Mouse (Mus musculus) subcutaneous adipose tissue, adult 2 months (tissue): ENCODE results near the gene Mansc4. TPM values are rescaled to one million over a fixed set of nuclear protein-coding genes. Genes with fewer than 3 reads are reported as not detected.

Source experiments
- polyA plus RNA-seq: library from polyadenylated mRNA; depleted of rRNA; stranded (reverse); fragments of >200 nt; gene quantifications from 2 replicates; pipeline ENCODE4 v1.2.3, GENCODE M21; 2012; ENCODE audit warnings: low replicate concordance; rRNA removed

Gene Mansc4
- polyA plus RNA-seq, result 1.4 TPM in 1 of 2 replicates, not detected in the other

DNA sequence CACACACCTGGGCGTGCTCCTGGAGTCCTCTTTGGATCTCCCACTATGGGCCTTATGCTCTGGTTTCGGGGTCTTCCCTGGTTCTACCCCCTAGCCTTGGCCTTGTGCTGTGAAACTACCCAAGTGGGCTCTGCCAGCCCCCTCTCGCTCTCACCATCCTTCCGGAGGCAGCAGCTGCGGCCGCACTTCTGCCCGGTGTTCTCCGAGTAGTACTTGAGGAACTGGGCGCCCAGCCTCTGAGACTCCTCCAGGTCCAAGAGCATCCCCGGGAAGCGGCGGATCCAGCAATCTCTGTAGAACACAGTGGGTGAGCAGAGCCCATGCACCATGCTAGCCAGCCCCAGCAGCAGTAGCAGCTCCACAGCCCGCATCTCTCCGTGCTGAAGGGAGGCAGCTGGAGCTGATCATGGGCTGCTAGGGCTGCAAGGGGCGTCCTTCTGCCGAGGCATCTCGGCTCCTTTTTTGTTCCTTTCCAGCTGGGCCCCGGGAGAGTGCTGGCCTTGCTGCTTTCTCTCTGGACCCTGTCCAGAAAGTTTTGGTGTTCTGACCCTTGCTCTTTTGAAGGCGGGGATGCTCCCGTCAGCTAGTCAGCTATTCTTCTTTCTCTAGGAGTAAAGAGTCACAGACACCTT lies at the start of gene Mansc4:
TSS of gene Mansc4 (minus strand) at position 439 of the 632 bp plus-strand sequence.

DNA sequence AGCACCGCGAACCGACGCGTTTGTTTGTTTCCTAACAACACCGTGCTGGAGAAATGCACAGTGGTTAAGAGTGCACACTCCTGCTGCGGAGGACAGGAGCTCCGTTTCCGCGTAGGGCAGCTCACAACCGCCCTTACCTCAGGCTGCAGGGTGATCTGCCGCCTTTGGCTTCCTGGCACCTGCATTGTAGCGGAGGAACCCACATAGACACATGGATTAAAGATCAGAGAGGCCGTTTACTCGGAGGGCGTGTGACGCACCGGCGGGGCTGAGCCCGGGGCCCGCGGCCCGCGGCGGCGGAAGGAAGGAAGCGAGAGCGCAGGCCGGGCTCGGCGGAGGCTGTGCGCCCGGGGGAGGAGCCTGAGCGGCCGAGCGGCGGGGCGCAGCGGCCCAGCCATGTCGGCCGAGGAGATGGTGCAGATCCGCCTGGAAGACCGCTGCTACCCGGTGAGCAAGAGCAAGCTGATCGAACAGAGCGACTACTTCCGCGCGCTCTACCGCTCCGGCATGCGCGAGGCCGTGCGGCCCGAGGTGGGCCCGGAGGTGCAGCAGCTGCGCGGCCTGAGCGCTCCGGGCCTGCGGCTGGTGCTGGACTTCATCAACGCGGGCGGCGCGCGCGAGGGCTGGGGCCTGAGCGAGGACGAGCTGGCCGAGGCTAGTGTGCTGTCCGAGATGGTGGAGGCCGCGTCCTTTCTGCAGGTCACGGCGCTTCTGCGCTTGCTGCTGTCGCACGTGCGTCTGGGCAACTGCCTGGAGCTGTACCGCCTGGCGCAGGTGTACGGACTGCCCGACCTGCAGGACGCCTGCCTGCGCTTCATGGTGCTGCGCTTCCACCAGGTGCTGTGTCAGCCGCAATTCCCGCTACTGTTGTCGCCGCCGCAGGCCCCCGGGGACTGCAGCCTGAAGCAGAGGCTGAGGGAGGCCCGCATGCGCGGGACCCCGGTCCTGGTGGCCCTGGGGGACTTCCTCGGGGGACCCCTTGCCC lies 4.6 kb upstream of the Mansc4 start, which contains the start of gene Klhl42:
TSS of gene Klhl42 (plus strand) at position 244 of the 985 bp plus-strand sequence.

DNA sequence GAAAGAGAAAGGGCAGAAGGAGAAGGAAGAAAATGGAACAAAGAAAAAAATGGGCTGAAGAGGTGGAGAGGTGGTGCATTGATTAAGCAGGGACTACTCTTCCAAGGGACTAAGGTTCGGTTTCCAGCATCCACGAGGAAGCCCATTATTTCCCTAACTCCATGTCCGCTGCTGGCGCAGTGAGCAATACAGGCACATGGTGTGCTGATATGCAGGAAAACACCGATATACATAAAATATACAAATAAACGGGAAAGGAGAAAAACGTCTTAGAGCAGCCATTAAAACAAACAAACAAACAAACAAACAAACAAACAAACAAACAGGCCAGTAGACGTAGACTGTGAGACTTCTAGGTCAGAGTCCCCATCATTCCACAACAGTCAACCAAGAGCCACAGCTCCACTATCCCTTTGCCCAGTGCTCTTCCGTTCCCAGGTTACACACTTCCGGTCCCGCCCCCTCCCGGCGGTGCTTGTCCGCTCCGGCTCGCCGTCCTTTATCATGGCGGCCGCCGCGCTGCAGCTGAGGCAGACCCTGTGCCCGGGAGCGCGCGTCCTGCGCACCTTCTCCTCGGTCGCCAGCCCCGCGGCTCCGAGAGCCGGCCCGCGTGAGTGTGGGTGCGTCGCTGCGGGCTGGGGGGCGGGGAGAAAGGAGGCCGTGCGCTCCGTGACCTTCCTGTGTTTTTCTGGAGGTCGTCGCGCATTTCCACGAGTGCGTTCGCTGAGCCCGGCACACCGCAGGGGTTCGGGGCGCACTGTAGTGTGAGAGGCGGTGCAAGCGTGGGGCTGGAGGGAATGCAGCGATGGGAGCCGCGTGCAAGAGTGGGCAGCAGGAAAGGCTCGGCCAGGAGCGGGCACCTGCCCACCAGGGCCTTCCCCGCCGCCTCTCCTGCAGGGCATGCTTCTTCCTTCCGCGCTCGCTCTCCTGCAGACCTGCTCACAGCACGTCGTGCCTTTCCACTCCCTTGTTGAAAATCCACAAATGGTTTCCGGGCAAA lies 44.2 kb downstream of the Mansc4 start, which contains the start of gene Mrps35:
TSS of gene Mrps35 (plus strand) at position 474 of the 1,000 bp plus-strand sequence.

DNA sequence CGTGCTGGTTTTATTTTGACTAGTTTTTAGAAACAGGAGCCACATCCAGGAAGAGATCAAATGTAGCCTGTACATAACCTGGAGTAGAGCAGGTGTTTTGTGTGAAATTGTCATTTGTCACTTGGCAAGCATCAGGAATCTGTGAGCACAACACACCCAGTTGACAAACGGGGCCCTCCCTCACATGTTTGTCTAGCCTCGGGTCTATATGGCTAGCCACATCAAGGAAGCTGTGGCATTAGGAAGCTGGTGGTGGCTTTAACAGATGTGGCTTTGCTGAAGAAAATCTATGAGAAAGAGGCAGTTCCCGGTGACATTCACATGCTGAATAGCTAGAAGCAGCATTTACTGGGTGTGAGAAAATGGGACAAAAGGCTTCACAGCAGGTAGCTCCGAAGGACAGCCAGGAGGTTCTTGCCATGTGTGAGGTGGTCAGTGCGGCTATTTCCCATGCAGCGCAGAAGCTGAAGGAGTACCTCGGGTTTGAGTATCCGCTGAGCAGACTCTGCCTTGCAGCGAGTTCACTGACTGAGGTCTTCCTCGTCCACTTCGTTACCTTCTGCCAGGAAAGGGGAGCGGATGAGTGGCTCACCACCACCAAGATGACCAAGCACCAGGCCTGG lies 54.4 kb downstream of the Mansc4 start, which contains the start of gene Rep15:
TSS of gene Rep15 (plus strand) at position 282 of the 623 bp plus-strand sequence.

Other genes starting within 250 kb of the Mansc4 start
- gene Smco2, start 236.9 kb downstream of the Mansc4 start, polyA plus RNA-seq, result not detected in 2 replicates
- gene Ppfibp1, start 198.5 kb downstream of the Mansc4 start, polyA plus RNA-seq, result 34.1 and 37.2 TPM in 2 replicates
- not detected in 2 replicates for gene 1700034J05Rik, start 132.6 kb downstream of the Mansc4 start, polyA plus RNA-seq
- 0.56 and 0.76 TPM in 2 replicates for gene Rep15, start 54.4 kb downstream of the Mansc4 start, polyA plus RNA-seq
- gene Mrps35, start 44.3 kb downstream of the Mansc4 start, polyA plus RNA-seq, result 5.6 and 11.0 TPM in 2 replicates
- gene Klhl42, start 4.3 kb upstream of the Mansc4 start, polyA plus RNA-seq, result 17.3 and 24.4 TPM in 2 replicates
- gene Pthlh, start 177.2 kb upstream of the Mansc4 start, polyA plus RNA-seq, result 1.7 and 5.8 TPM in 2 replicates